Mouse (Mus musculus): ENCODE data around the gene AY761184. TPM values are rescaled to one million over a fixed set of nuclear protein-coding genes. Genes with fewer than 3 reads are reported as not detected.
"Not testable (repeated sequence)": the region's sequence is repeated elsewhere in the genome, so short reads cannot be mapped to it uniquely, and the experiment has no call there.

AY761184 gene
- total RNA-seq (2022), result not detected

DNA sequence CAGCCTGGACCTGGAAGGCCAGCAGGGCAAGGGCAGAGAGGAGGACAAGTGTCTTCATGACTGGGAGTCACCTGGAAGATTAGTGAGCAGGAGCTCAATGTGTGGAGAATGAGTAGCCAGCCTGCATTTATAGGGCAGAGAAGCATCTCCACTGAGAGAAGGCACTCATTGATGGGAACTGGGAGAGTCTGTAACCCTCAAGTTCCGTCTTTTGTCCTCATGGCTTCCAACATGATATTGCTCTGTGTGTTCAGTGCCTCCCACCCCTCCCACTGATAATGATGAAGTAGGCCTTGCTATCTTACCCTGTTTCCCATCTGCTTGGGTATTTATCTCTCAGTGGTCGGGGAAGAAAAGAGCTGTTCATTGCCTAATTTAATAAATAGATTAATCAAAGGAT is at the start of gene AY761184:
Gene AY761184, minus strand, starts transcription at position 101 of the 400 bp plus-strand sequence.
- not testable (repeated sequence) for DNase-seq

DNA sequence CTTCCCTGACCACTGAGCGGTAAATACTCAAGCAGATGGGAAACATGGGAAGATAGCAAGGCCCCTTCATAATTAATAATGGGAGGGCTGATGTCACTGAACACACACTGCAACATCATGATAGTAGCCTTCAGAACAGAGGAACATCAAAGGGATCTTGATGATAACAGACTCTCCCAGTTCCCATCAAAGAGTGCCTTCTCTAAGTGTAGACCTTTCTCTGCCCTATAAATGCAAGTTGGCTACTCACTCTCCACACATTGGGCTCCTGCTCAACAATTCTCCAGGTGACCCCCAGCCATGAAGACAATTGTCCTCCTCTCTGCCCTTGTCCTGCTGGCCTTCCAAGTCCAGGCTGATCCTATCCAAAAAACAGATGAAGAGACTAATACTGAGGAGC is 37.9 kb downstream of the AY761184 start, which contains the start of gene Defa34:
Gene Defa34, plus strand, starts transcription at position 301 of the 400 bp plus-strand sequence.
- not testable (repeated sequence) for DNase-seq

DNA sequence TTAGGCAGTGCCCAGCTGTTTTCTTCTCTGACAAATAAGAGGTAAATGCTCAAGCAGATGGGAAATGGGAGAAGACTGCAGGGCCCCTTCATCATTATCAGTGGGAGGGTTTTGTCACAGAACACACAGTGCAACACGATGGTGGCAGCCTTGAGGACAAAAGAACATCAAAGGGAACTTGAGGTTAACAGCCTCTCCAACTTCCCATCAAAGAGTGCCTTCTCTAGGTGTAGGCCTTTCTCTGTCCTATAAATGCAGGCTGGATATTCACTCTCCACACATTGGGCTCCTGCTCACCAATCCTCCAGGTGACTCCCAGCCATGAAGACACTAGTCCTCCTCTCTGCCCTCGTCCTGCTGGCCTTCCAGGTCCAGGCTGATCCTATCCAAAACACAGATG is 48.0 kb downstream of the AY761184 start, which contains the start of gene Defa17:
Gene Defa17, plus strand, starts transcription at position 301 of the 400 bp plus-strand sequence.
- not testable (repeated sequence) for DNase-seq

Other genes starting within 250 kb of the AY761184 start
- gene Gm7849, start 247.1 kb downstream of the AY761184 start, total RNA-seq (2022), result not detected
- not detected for gene Defa20, start 194.4 kb downstream of the AY761184 start, total RNA-seq (2022)
- not detected for gene Defa32, start 174.6 kb downstream of the AY761184 start, total RNA-seq (2022)
- gene Defa37, start 138.3 kb downstream of the AY761184 start, total RNA-seq (2022), result not detected
- not detected for gene Defa28, start 120.6 kb downstream of the AY761184 start, total RNA-seq (2022)
- gene Gm7861, start 109.1 kb downstream of the AY761184 start, total RNA-seq (2022), result not detected
- gene Defa26, start 85.5 kb downstream of the AY761184 start, total RNA-seq (2022), result not detected
- gene Defa17, start 47.9 kb downstream of the AY761184 start, total RNA-seq (2022), result not detected
- gene Defa34, start 37.8 kb downstream of the AY761184 start, total RNA-seq (2022), result not detected
- not detected for gene Defa24, start 30.8 kb upstream of the AY761184 start, total RNA-seq (2022)
- gene Defb50, start 119.9 kb upstream of the AY761184 start, total RNA-seq (2022), result not detected
- not detected for gene Defb2, start 136.3 kb upstream of the AY761184 start, total RNA-seq (2022)
- not detected for gene Defb10, start 155.3 kb upstream of the AY761184 start, total RNA-seq (2022)
- gene Defb9, start 181.8 kb upstream of the AY761184 start, total RNA-seq (2022), result not detected
- gene Defb11, start 202.8 kb upstream of the AY761184 start, total RNA-seq (2022), result not detected
- not detected for gene Defb15, start 229.1 kb upstream of the AY761184 start, total RNA-seq (2022)
- gene Defb35, start 234.7 kb upstream of the AY761184 start, total RNA-seq (2022), result not detected
- gene Defb13, start 243.1 kb upstream of the AY761184 start, total RNA-seq (2022), result not detected

All from adrenal gland, adult 8-10 months (tissue).